Mouse (Mus musculus) cerebellum, postnatal 36 days (tissue): ENCODE data around the gene Sds.
"Not testable (repeated sequence)": the region's sequence is repeated elsewhere in the genome, so short reads cannot be mapped to it uniquely, and the experiment has no call there.

Source experiments
- DNase-seq, 2 experiments: peaks; one replicate each; pipeline ENCODE4 v3.0.0; 2021 to 2022; ENCODE audit warnings: mixed read lengths in 2 of 2

Sds gene

GRCm38 (mm10) chr5:120493440-120493839, 17.1 kb downstream of the Sds start:
- DNase-seq: no peak

DNA sequence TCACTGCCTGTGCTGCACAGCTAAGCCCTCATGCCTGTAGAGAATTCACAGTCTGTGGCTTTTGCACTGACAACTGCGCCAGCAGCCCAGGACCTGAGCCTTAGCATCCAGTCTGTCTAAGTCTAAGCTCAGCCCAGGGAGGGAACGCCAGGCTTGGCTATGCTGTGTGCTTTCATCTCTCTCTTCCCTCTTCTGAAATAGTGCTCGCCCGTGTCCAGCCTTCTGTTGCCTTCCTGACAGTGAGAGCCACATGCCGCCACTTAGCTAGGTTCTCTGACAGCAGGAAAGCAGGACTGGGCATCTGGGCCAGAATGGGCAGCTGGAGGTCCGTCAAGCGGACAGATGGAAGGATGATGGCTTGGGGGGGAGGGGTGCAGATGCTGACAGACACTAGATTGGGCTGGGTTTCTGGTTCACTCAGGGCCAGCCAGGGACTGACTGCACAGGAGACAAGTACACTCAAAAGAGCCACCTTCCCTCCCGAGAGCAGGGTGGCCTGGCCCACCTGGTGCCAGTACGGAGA, 17.6 kb downstream of the Sds start:
- DNase-seq: no peak

GRCm38 (mm10) chr5:120495064-120495702, 18.9 kb downstream of the Sds start:
- DNase-seq: no peak

DNA sequence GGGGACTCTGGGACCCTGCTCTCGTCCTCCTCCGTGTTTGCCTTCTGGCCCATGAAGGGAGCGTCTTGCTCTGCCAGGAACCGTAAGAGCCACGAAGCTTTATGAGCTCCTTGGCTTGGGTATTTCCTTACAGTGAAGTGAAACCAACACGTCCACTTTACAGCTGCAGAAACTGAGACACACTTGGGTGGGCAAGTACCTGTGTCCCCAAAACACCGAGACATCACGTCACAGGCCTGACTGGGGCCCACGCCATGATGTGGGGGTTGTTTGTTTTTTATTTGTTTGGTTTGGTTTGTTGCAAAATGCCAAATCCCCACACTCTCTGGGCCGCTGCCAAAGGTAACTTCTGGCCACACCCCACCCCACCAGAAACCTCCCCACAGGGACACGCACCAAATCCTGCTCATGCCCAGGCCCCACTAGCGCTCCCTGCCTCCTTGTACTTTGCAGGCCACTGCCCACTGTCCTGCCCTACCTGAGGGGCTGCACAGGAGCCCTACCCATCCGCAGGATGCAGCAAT, 19.4 kb downstream of the Sds start:
- no peak for DNase-seq

DNA sequence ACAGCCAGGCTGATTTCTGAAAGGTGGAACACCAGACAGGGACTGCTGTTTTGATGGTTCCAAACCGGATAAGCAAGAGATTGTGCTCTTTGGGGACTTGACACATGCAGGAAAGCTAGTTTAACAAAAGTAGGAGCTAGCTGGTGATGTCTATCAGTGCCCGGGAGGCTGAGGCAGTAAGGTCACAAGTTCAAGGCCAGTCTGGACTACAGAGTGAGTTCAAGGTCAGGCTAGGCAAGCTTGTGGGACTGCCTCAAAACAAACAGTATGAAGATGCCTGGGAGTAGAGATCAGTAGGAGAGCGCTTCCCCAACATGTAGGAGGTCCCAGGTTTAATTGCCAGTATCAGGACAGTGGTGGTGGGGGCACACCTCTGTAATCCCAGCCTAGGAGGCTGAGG, 20.7 kb downstream of the Sds start:
- DNase-seq: no peak

GRCm38 (mm10) chr5:120499202-120499601, 22.9 kb downstream of the Sds start:
- DNase-seq: no peak

GRCm38 (mm10) chr5:120500609-120501008, 24.3 kb downstream of the Sds start:
- not testable (repeated sequence) for DNase-seq

DNA sequence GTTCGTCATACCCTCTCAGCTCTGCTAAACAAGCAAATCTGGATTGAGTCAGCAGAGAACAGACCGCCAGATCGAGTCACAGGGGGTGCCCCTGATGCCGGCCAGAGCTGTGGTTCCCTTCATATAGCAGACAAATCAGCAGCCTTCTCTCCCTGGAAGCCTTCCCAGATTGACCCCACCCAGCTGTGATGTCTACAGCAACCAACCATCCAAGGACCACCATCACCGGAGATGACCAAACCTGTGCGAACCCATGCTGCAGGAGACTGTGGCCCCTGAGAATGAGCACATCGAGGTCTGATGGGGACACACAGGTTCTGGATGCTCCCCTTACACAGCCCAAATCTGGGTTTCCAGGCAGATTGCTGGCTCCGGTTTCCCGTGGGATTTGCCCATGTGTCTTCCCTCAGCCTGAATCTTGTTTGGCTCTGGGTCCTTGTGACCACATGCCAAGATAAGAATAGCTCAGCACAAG, 25.9 kb downstream of the Sds start:
- DNase-seq: peak in 1 of 2 experiments; percentile 21

DNA sequence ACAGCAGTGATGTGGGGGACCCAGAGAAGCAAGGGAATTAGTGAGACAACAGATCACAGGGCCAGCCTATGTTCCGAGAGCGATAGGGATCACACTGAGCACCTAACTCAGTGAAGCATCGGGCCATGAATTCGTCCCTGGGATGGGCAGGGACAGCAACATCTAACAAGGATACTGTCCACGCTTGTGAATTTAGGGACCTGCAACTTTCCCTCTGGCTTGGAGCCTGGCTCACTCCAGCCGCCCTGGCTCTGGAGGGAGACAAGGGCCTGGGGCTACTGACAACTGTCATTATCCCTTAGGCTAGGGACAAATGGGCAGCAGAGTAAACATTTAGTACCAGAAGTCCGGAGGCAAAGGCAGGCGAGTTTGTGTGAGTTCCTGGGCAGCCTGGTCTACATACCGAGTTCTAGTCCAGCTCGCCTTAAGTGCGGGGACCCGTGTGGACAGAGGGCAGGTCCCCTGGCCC, 26.4 kb downstream of the Sds start:
- DNase-seq: no peak

- peak; percentile 78 to 87 for DNase-seq
Observed at GRCm38 (mm10) chr5:120503144-120503795, 26.9 kb downstream of the Sds start, which contains the start of gene Plbd2. Gene Plbd2, minus strand, starts transcription at chr5:120503625.

GRCm38 (mm10) chr5:120505368-120505767, 29.0 kb downstream of the Sds start:
- DNase-seq: peak; percentile 82

GRCm38 (mm10) chr5:120505781-120506180, 29.5 kb downstream of the Sds start:
- no peak for DNase-seq

GRCm38 (mm10) chr5:120506490-120506889, 30.2 kb downstream of the Sds start:
- no peak for DNase-seq

- no peak for DNase-seq
Observed at GRCm38 (mm10) chr5:120507311-120507710, 31.0 kb downstream of the Sds start.

DNA sequence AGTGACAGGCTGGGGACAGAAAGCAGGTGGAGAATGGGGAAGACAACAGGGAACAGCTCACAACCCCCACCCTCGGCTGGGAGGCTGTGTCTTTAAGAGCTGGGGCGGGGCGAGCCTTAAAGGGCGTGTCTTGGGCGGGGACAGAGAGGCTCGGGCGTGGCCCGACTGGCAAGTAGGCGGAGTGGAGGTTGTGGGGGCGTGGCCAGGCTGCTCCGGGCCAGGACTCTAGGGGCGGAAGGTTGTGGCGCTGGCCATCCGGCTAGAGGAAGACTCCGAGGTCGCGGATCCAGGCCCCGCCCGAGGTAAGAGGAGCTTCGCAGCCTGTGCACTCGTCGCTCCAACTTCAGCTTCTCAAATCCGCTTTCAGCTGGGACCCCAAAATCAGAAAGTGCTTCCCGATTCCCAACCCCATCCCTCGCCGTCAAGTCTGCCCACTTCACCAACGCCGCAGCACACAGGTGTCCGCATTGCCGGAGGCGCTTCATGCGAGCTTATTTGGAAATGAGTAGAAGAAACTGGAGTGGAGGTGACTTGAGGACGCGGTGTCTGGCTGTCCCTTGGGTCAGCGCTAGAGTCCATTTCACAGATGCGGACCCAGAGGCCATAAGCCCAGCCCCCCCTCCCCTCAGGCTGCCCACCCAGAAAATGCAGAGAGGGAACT, 34.8 kb downstream of the Sds start, which contains the start of gene Slc8b1:
Slc8b1 (plus strand) TSS at position 187 of the 661 bp plus-strand sequence.
- DNase-seq: peak; percentile 85 to 91

DNA sequence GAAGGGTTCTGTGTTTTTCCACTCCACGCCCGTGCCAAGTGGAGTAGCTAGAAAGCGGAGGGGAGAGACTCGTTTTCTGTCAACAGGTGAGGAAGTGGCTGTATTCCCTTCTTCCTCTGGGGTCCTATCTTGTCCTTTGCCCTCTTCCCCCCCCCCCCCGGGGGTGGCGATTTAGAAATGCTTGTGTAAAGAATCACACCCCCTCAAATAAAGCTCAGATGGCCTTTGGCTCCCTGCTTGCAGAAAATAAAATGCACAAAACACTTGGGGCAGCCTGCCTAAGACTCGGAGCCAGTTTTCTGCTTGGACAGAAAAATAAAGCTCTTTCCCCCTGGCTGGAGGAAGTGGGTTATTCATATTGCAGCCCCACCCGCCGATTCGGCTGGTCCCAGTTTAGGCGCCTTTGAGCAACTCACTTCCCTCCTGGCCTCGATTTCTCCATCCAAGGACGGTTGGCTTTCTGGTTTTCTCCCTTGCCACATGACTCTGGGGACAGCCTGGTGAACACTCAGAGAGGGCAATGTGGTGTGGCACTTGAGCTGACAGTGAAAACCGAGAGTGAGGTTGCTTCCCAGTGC, 35.4 kb downstream of the Sds start:
- DNase-seq: no peak

GRCm38 (mm10) chr5:120512911-120513555, 36.7 kb downstream of the Sds start:
- no peak for DNase-seq

DNA sequence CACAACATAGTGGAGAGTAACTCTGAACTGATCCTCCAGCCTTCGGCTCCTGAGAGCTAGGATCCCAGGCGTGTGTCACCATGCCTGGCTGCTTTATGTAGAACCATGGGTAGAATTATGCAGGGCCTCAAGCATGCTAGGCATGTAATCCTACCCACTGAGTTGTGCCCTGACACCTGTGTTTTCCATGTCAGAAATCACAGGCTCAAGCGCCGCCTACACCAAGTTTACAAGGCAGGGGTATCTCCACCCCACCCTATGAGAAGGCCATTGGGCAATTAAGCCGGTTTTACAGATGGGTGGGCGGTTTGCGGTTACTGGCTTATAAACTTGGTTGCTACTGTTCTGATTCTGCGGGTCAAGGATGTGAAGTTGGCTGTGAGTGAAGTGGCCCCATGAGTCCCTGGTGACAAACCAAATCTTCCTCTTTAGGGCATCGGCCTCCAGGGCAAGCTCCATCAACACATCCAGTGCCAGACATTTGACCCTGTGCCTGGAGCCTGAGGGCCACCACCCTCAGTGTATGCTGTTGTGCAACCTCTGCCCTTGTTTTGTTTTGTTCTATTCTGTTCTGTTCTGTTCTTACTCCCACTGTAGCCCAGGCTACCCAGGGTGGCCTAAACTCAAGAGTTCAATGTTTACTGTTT, 37.8 kb downstream of the Sds start:
- DNase-seq: no peak

DNA sequence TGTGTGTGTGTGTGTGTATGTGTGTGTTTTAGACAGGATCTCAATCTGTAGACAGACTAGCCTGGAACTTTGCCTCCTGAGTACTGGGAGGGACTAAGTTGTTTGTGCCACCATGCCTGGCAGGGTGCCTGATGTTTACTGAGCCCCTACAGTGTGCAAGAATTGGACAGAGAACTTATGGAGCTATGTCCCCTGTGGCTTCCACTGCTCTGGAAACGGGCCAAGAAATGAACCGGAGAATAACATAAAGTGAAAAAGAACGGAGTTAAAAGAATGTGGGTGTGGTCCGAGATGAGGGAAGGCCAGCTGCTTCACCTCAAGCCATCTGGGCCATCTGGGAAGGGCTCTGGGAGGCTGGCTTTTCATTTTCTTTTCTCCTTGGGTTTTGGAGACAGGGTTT, 38.4 kb downstream of the Sds start:
- no peak for DNase-seq

DNA sequence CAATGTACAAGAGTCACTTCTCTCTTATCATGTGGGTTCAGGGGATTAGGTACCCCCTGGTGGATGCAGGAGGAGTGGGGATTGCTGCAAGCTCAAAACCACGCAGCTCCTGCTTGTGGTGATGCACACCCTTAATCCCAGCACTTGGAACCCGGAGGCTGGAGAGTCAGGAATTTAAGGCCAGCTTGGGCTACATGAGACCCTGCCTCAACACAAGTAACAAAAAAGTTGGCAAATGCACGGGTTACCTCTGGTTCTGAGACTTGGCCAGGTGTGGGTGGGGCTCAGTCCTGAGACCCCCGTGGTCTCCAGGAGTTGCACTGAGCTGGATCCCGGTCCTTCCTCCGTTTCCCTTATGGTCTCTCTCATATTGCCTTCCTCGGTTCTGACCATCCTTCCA, 39.1 kb downstream of the Sds start:
- DNase-seq: no peak

DNA sequence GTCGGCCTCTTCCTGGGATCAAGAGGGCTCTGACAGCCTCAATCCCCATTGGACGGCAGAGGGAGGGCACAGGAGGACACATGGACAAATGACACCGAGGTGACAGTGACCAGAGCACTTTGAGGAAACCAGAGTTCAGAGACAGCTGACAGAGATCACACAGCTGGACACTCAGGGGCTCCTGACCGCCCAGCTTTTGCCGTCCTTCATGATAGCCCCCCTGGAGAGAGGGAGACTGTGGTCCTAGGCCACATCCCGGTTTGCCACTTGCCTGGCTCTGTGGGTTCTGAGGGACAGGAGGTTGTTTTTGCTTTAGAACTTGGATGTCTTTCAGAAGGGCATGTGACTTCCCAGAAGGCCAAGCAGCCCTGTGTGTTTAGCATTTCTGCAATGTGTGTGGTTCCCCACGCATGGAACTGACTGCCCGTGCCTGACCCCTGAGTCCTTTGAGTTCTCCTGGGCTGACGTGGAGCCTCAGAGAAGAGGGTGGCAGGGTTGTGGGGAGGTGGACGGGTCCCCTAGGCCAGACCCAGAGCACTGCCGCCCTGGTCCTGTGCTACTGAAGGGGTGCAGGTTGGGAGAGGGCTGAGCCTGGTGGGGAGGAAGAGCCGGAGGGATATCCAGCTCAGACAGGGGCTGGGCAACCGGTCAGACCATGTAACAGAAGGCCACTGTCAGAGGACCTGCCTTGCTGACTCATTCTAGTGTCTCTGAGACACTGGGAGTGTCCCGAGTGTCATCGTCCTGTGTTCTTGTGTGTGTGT, 40.1 kb downstream of the Sds start:
- no peak for DNase-seq
